Mouse (Mus musculus) layer of hippocampus, adult 9-11 months (tissue): ENCODE measurements around the gene Por.
A peak's percentile ranks its signal among the peaks of the same experiment; 100 is the strongest.

Source experiments
- DNase-seq: peaks from one replicate; pipeline ENCODE4 v3.0.0; 2022

Por gene

GRCm38 (mm10) chr5:135657703-135658373 is 12.0 kb upstream of the Por start:
- DNase-seq, result no peak

GRCm38 (mm10) chr5:135659956-135660355 is 9.9 kb upstream of the Por start:
- no peak for DNase-seq

DNA sequence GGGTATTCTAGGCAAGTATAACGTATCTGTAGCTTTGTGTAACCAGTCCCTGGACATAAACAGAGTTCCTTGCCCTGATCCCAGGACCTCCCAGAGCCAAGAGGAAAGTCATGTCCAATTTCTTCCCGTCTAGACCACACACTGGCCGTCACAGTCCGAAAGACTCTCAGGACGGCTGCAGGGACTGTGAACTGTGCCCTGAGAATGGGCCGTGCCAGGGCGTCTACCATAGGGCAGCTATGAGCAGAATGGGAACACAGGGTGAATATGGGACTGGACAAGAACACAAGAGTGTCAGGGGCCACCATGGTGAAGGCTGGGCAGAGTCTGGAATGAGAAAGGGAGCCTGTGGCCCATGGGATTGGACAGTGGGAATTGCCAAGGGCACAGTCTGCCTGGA is 9.3 kb upstream of the Por start:
- no peak for DNase-seq

DNA sequence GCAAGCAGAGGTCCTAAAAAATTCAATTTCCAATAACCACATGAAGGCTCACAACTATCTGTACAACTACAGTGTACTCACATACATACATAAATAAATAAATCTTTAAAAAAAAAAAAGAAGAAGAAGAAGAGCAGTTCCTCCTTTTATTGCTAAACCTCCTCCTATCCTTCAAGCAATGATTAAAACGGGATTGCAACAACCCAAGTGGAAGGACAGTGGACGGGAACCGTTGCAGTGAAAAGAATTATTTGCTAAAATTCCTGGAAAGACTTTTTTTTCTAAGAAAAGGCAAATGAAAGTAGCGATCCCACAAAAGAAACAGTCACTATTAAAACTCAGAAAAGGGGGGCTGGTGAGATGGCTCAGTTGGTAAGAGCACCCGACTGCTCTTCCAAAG is 2.9 kb upstream of the Por start:
- DNase-seq, result no peak

DNA sequence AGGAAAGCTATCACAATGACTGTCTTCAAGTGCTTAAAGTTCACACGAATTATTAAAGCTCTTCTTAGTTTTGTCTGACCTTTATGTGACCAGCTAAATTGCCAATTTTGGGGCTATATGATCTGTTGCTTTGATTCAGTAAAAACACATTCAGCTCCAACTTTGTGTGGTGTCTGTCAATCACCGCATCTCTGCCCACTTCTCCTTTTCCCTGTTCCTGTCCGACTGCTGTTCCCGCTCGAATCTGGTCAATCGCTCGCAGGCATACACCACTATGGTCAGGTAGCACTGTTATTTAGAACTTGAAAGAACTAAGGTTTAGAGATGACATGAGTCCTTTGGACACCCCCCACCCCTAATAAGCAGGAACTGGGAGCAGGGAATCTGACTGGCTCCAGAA is 1.8 kb upstream of the Por start:
- DNase-seq, result no peak

GRCm38 (mm10) chr5:135670881-135671280 is 1.0 kb downstream of the Por start:
- no peak for DNase-seq

DNA sequence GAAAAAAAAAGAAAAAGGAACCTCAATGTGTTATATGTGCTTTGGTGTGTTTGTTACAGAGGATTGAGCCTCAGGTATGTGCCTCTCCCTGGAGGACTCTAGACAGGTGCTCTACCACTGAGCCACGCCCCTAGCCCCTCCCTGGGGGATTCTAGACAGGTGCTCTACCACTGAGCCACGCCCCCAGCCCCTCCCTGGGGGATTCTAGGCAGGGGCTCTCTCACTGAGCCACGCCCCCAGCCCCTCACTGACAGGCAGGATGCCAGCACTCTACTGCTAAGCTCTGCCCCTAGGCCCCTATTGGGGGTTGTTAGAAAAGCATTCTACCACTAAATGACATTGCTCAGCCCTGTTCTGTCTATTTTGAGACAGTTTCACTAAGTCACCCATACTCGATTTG is 2.7 kb downstream of the Por start:
- no peak for DNase-seq

GRCm38 (mm10) chr5:135672980-135673379 is 3.1 kb downstream of the Por start:
- DNase-seq, result no peak

GRCm38 (mm10) chr5:135674349-135674775 is 4.5 kb downstream of the Por start:
- no peak for DNase-seq

GRCm38 (mm10) chr5:135674821-135675220 is 5.0 kb downstream of the Por start:
- peak; percentile 86 for DNase-seq

DNA sequence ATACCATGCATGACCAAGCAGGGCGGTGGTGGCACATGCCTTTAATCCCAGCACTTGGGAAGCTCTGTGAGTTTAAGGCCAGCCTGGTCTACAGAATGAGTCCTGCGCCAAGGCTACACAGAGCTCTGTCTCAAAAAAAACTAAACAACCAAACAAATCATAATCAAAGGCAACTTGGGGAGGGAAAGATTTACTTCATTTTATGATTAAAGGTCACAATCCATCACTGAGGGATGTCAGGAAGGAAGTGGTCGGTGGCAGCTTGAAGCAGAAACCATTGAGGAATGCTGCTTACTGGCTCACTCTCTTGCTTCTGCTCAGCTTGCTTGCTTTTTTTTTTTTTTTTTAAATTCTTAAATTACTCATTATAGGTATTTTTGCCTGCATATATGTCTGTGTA is 6.9 kb downstream of the Por start:
- DNase-seq, result no peak

DNA sequence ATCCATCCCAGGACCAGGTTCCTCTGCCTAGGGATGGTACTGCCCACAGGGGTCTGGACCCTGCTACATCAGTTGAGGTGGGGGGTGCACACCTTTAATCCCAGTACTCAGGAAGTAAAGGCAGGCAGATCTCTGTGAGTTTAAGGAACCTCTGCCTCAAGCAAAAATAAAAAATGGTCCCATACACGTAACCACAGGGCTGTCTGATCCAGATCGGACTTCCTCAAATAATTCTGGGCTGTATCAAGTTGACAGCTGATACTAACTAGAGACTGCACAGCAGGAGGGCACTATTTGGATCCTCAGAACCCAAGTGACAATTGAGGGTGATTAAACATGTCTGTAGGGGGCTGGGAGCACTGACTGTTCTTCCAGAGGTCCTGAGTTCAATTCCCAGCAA is 7.4 kb downstream of the Por start:
- DNase-seq, result no peak

GRCm38 (mm10) chr5:135678481-135678880 is 8.6 kb downstream of the Por start:
- DNase-seq, result no peak

DNA sequence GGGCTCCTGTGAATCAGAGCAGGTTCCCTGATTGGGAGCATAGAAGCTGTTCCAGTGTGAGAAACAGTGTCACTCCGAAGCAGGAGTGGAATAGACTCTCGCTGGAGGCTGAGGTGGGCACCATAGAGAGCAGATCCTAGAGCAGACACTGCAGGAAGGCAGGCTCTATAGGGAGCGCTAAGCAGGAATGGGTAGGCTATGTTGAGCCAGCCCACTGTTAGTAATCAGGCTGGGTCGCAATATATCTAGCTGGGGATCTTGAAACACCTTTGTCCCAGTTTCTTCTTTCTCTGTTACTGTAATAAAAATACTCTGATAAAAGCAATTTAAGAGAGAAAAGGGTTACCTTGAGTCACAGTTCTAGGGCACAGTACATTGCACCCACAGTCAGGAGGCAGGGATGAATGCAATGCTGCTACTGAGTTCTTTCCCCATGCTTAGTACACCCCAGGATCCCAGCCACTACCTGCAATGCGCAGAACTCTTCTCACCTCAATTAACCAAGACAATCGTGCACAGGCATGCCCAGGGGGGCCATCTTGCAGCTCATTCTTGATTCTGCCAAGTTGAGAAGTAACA is 11.2 kb downstream of the Por start:
- no peak for DNase-seq

- no peak for DNase-seq
Observed at GRCm38 (mm10) chr5:135682009-135682408, 12.2 kb downstream of the Por start.

- no peak for DNase-seq
Observed at GRCm38 (mm10) chr5:135682942-135683570, 13.2 kb downstream of the Por start.

- no peak for DNase-seq
Observed at GRCm38 (mm10) chr5:135690401-135690800, 20.6 kb downstream of the Por start.

DNA sequence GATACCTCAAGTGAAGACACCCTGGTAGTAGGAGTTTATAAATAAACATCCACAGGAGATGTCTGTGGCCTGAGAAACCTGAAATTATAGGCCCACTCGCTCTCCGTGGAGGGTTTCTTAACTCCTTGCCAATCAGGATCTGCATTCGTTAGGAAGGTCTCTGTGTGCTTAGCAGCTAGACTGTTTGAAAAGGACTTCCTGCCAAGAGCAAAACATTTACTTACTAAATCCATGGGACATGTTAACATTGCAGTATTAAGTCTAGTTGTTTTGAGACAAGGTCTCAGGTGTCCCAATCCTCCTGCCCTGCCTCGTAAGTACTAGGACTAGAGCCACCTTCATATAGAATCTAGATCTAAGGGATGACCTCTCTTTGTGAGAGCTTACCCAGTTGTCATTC is 21.4 kb downstream of the Por start:
- DNase-seq, result no peak

DNA sequence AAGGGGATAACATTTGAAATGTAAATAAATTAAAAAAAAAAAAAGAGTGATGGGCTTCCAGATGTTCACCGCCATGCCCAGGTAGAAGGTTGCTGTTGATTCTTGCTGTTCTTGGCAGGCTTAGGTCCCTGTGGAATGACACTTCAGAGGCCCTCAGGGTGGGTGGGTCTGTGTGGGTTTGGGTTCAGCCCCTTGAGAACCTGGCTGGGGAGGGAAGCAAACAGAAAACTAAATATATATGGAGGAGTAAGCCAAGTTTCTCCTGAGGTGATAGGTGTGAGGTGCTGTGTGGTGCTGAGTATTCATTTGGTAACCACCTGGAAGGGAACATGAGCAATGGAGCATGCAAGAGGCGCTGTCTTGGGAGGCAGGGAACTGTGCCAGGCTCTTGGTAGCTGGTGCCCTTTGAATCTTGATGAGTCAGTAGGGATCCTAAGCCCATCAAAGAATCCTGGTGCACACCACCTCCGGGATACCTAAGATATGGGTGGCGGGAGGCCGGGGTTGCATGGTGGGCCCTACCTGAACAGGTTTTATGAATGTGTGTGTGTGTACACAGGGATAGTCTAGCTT is 23.5 kb downstream of the Por start:
- DNase-seq, result no peak

DNA sequence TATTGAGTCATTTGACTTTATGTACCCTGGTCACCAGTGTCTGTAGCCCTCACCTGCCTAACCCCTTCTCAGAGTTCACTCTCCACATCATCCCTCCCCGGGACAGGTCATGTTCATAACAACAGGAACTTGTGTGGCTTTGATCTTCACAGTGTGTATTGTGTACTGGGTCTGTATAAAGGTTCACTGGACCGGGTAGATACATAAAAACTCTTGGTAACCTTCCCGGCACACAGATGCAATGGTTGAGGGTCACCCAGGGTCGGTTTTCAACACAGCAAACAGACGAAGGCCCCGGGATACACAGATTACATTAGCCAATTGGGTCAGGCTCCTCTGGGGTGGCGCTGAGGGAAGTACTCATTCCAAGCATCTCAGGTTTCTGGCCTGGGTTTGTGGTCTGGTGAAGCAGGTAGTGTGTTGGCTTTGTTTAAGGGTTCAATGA is 25.5 kb downstream of the Por start:
- no peak for DNase-seq

DNA sequence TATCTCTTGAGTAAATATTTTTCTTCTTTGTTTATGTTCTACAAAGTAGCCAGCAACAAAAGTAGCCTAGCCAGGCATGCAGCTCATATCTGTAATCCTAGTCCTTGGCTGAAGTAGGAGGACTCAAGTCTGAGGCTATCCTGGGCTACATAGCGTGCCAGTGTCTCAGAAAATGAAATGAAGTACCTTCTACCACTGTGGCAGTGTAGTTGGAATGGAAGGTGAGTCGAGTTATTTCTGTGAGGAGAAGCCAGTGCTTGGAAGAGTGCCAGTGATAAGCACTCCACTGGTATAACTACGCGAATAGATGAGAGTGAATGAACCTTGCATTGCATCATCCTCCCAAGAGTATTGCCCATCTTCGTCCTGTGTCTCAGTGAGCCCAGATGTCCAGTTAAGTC is 27.9 kb downstream of the Por start:
- DNase-seq, result no peak

GRCm38 (mm10) chr5:135701601-135702000 is 31.8 kb downstream of the Por start:
- no peak for DNase-seq

GRCm38 (mm10) chr5:135702190-135702589 is 32.4 kb downstream of the Por start:
- no peak for DNase-seq

- peak; percentile 75 for DNase-seq
Observed at GRCm38 (mm10) chr5:135702682-135703192, 32.9 kb downstream of the Por start.
